In genomic region chr19:41262712-41263629, GRCm38 (mm10) we compare ENCODE assay signal across 8 mouse cellular contexts. TPM values are rescaled to one million over a fixed set of nuclear protein-coding genes. Genes with fewer than 3 reads are reported as not detected.
DNase-seq lines count a peak whose midpoint lies in the region; ATAC-seq and TF ChIP-seq lines count a peak whose summit lies in the region.

No protein-coding gene starts in this region.

- peak; percentile 35 to 60 for DNase-seq in cerebellum, postnatal 4 days (ENCODE audit: low spot score in 2 of 2)
- peak; percentile 56 for DNase-seq in gastrocnemius, adult 18-20 months (ENCODE audit: low spot score)
- DNase-seq in left cerebral cortex, adult 2 months (ENCODE audit: extremely low spot score in 1 of 2, low spot score in 2 of 2) = peak; percentile 58 to 67
- DNase-seq in right cerebral cortex, postnatal 14 days = peak; percentile 66
- DNase-seq in yolk sac, embryonic 10.5 days (ENCODE audit: low spot score) = peak; percentile 73

- no peaks in the 10 kb centered on the region for H3K9me3 ChIP-seq in hindbrain, embryonic 16.5 days (ENCODE audit: control insufficient read depth, low read length)

- intact Hi-C loops in left cerebral cortex, adult 2 months (cut with DNase I) = no loop called here

- no peaks in the 10 kb centered on the region for H3K36me3 ChIP-seq in hindbrain, embryonic 16.5 days (ENCODE audit: control insufficient read depth, insufficient read depth, low read length)

- WGBS in hindbrain, embryonic 16.5 days = 7% methylated on average over 45 of the region's 51 CpGs

- peak; percentile 56 for ATAC-seq in activated CD4-positive, CD25-positive, alpha-beta regulatory T cell, adult 4 months
- peak; percentile 83 for ATAC-seq in hindbrain, embryonic 16.5 days
- ATAC-seq in megakaryocyte, adult 5-6 weeks (ENCODE audit: poor library complexity, severe bottlenecking) = peak; percentile 69

- no peak for TF ChIP-seq CTCF in left cerebral cortex, adult 2 months (IDR thresholded peaks at IDR 0.05)

- H3K9ac ChIP-seq in hindbrain, embryonic 16.5 days (ENCODE audit: low read depth, low read length) = peak overlapping the region; percentile 97

- peak overlapping the region; percentile 92 for H3K4me3 ChIP-seq in hindbrain, embryonic 16.5 days (ENCODE audit: low read length)
- peak overlapping the region; percentile 95 for H3K4me3 ChIP-seq in left cerebral cortex, adult 2 months

- H3K4me1 ChIP-seq in hindbrain, embryonic 16.5 days (ENCODE audit: control insufficient read depth, insufficient read depth, low read depth, low read length) = peaks cover 28% of the 10 kb centered on the region

- no peaks in the 10 kb centered on the region for H3K27me3 ChIP-seq in hindbrain, embryonic 16.5 days (replicated peaks; ENCODE audit: control insufficient read depth, insufficient read depth, low read length)

- peak overlapping the region; percentile 85 for H3K4me2 ChIP-seq in hindbrain, embryonic 16.5 days (ENCODE audit: low read length)

- peak overlapping the region; percentile 98 for H3K27ac ChIP-seq in hindbrain, embryonic 16.5 days (ENCODE audit: low read depth, low read length)
- H3K27ac ChIP-seq in left cerebral cortex, adult 2 months = peak overlapping the region; percentile 98

RNA-seq across cellular contexts. Expression of gene Tm9sf3, which starts 0.8 kb away (rescaled TPM):
- 10 to 100 TPM; 27.5 to 36.5 TPM for polyA plus RNA-seq in activated CD4-positive, CD25-positive, alpha-beta regulatory T cell, adult 4 months (2017; shearing (Covaris generic))
- total RNA-seq in gastrocnemius, adult 18-20 months (2021) = 10 to 100 TPM; 58.8 to 65.0 TPM
- polyA plus RNA-seq in hindbrain, embryonic 16.5 days (2015; fragmentation: Nextera tagmentation; extraction: Ambion mirVana) = 80.3 and 89.3 TPM in 2 replicates
- total RNA-seq in left cerebral cortex, adult 2 months (2021) = 100 to 1,000 TPM; 130 to 135 TPM
- total RNA-seq in megakaryocyte, adult 5-6 weeks (2015) = 134 and 153 TPM in 2 replicates
- total RNA-seq in megakaryocyte, adult 5-6 weeks (2017) = 234 and 235 TPM in 2 replicates

RNA-seq across cellular contexts. Expression of gene Tll2, which starts 56.3 kb away (rescaled TPM):
- not detected for polyA plus RNA-seq in activated CD4-positive, CD25-positive, alpha-beta regulatory T cell, adult 4 months (2017; shearing (Covaris generic))
- total RNA-seq in gastrocnemius, adult 18-20 months (2021) = under 1 TPM; 0.07 TPM
- polyA plus RNA-seq in hindbrain, embryonic 16.5 days (2015; fragmentation: Nextera tagmentation; extraction: Ambion mirVana) = 0.91 and 1.1 TPM in 2 replicates
- total RNA-seq in left cerebral cortex, adult 2 months (2021) = under 1 TPM; 0.68 to 0.84 TPM
- not detected in 2 replicates for total RNA-seq in megakaryocyte, adult 5-6 weeks (2015)
- not detected in 2 replicates for total RNA-seq in megakaryocyte, adult 5-6 weeks (2017)

Comparison
In these comparisons a context has a peak if more than half of its experiments do, and no peak if none do; other contexts are left out.
1. Peak in every context shown above with its lines: DNase-seq, ATAC-seq, H3K4me3 ChIP-seq and H3K27ac ChIP-seq.